Mouse (Mus musculus): ENCODE results near the gene Os9. TPM values are rescaled to one million over a fixed set of nuclear protein-coding genes. Genes with fewer than 3 reads are reported as not detected.
"Not testable (repeated sequence)": the region's sequence is repeated elsewhere in the genome, so short reads cannot be mapped to it uniquely, and the experiment has no call there.

Os9 gene
- polyA plus RNA-seq, 1 experiment from 2014 or later = 81.4 TPM

DNA sequence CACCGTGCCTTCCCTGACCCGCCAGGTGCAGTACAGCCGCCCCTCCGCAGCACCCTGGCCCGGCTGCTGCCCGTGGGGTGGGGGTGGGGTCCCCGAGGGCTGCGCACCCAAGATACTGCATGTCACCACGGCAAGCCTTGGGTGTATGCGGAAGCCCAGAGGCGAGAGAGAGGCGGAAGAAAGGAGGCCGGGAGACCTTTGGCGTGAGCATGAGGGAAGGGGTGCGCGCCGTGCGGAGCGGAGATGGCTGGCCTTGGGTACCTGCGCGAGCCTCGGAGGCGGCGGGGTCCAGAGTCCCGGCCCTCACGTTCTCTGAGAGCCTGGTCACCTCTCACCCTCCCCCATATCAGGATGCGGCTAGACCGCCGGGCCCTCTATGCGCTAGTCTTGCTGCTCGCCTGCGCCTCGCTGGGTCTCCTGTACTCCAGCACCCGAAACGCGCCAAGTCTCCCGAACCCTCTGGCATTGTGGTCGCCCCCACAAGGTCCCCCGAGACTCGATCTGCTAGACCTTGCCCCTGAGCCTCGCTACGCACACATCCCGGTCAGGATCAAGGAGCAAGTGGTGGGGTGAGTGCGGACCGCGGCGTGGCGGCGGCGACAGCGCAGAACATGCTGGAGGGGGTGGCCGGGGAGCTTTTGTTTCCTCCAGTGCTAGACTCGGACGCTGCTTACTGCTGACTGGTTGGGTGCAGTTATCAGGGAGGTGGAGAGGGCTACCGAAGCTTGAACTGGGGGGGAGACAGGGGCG lies 44.9 kb upstream of the Os9 start:
- ATAC-seq (peak; percentile 51), DNase-seq (peak; percentile 67)
- Histone ChIP-seq H3K27ac (ENCODE audit: low read depth) (peak overlapping the region; percentile 95), H3K27me3 (ENCODE audit: insufficient read depth, low read length) (0 out of 2 replicates have a peak, but pooled peaks cover 3% of the 10 kb centered on the region), H3K9ac (replicated peaks) (peak overlapping the region; percentile 92), H3K36me3 (replicated peaks; ENCODE audit: insufficient read depth, low read length) (peaks cover 8% of the 10 kb centered on the region), H3K4me1 (ENCODE audit: insufficient read depth) (peaks cover 29% of the 10 kb centered on the region), H3K4me2 (ENCODE audit: low read depth, low read length) (peak overlapping the region; percentile 80), H3K9me3 (ENCODE audit: low read length) (no peaks in the 10 kb centered on the region), H3K4me3 (ENCODE audit: low read depth, low read length) (peak overlapping the region; percentile 66)
- WGBS (ENCODE audit: insufficient replicate concordance) = 1% methylated on average over 51 of the region's 56 CpGs
- TF ChIP-seq EP300 (IDR thresholded peaks at IDR 0.05; ENCODE audit: low read depth) (no peak), CTCF (IDR thresholded peaks at IDR 0.05; ENCODE audit: low read depth) (no peak)

DNA sequence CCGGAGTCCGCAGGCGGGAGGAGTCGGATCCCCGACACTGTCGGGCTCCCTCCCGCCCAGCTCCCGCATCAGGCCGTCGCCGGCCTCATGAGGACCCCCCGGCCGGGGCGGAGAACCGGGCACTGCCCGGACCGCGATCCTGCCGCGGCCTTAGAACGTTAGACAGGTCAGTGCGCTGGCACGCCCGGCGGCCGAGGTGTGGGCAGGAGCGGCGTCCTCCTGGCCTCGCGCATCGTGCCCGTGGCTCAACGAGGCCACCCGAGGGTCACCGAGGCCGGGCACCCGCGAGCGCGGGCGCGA lies 44.4 kb upstream of the Os9 start:
- Histone ChIP-seq H3K4me3 (ENCODE audit: low read depth, low read length) (peak overlapping the region; percentile 66), H3K4me2 (ENCODE audit: low read depth, low read length) (peak overlapping the region; percentile 80), H3K9ac (replicated peaks) (peak overlapping the region; percentile 92), H3K36me3 (replicated peaks; ENCODE audit: insufficient read depth, low read length) (peaks cover 8% of the 10 kb centered on the region), H3K9me3 (ENCODE audit: low read length) (no peaks in the 10 kb centered on the region), H3K4me1 (ENCODE audit: insufficient read depth) (peaks cover 24% of the 10 kb centered on the region), H3K27ac (ENCODE audit: low read depth) (peak overlapping the region; percentile 95), H3K27me3 (ENCODE audit: insufficient read depth, low read length) (0 out of 2 replicates have a peak, but pooled peaks cover 3% of the 10 kb centered on the region)
- TF ChIP-seq CTCF (IDR thresholded peaks at IDR 0.05; ENCODE audit: low read depth) (no peak), EP300 (IDR thresholded peaks at IDR 0.05; ENCODE audit: low read depth) (no peak)
- 0% methylated on average over 27 of the region's 42 CpGs for WGBS (ENCODE audit: insufficient replicate concordance)
- DNase-seq (no peak), ATAC-seq (peak; percentile 32)

DNA sequence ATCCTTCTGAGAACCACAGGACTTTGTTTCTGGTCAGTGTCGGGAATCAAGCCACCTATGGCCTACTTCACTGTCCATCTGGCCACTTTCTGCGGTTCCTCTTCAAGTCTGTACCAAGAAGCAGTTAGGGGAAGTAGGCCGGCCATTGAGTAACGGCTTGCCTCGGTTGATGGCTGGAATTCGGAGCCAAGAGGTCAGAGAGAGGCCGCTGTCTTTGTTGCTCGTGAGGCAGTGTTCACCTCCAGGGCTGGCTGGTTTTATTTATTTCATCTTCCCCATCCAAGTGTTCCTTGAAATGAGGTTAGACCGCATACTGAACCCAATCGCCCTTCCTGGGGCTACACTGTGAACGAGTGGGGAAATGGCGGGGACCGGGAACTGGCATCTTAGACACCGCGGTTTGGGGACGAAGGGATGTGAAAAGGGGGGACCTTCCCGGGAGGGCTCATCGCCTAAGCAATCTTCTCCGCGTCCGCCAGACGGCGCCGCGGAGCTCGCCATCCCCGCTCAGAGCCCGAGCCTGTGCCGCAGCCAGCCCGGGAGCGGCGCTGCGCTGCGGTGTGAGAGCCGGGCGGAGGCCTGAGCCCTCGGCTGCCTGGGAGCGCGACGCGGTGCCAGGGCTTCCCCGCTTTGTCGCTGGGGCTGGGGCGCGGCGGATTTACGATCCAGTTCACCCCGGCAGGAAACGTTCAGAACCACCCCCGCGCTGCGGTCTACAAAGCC lies 43.9 kb upstream of the Os9 start, which contains the start of gene B4galnt1:
TSS of gene B4galnt1 (plus strand) at position 595 of the 723 bp plus-strand sequence.
- no peak for TF ChIP-seq EP300 (IDR thresholded peaks at IDR 0.05; ENCODE audit: low read depth)
- TF ChIP-seq CTCF (IDR thresholded peaks at IDR 0.05; ENCODE audit: low read depth) = peak; percentile 91
- peak within 1 kb of the TSS; percentile 80 for H3K4me2 ChIP-seq (ENCODE audit: low read depth, low read length)
- 0 out of 2 replicates have a peak, but pooled peaks cover 3% of the 10 kb centered on the region for H3K27me3 ChIP-seq (ENCODE audit: insufficient read depth, low read length)
- peak; percentile 85 for DNase-seq
- H3K9me3 ChIP-seq (ENCODE audit: low read length) = no peaks in the 10 kb centered on the region
- WGBS (ENCODE audit: insufficient replicate concordance) = 2% methylated on average over 45 of the region's 52 CpGs
- peaks cover 20% of the 10 kb centered on the region for H3K4me1 ChIP-seq (ENCODE audit: insufficient read depth)
- H3K36me3 ChIP-seq (replicated peaks; ENCODE audit: insufficient read depth, low read length) = peaks cover 8% of the 10 kb centered on the region
- peak within 1 kb of the TSS; percentile 95 for H3K27ac ChIP-seq (ENCODE audit: low read depth)
- ATAC-seq = peak; percentile 82
- peak within 1 kb of the TSS; percentile 92 for H3K9ac ChIP-seq (replicated peaks)
- peak within 1 kb of the TSS; percentile 66 for H3K4me3 ChIP-seq (ENCODE audit: low read depth, low read length)

DNA sequence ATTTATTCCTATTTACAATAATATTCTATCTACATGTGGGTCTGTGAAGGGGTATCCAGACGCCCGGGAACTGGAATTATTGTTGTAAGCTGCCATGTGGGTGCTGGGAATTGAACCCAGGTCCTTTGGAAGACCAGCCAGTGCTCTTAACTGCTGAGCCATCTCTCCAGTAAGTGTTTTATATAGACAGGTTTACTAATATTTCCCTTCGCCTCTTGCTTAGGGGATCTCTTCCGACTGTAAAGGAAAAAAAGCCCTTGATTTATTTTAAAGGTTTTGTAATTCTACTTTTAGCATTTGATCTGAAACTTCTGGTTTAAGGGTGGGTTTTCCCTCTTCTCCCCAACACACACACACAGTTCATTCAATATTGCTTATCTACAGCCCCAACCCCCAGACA lies 43.3 kb upstream of the Os9 start:
- H3K4me2 ChIP-seq (ENCODE audit: low read depth, low read length) = peak overlapping the region; percentile 80
- 0 out of 2 replicates have a peak overlapping the region, but pooled peaks have one; percentile 66 for H3K4me3 ChIP-seq (ENCODE audit: low read depth, low read length)
- peaks cover 18% of the 10 kb centered on the region for H3K4me1 ChIP-seq (ENCODE audit: insufficient read depth)
- no peak for TF ChIP-seq EP300 (IDR thresholded peaks at IDR 0.05; ENCODE audit: low read depth)
- TF ChIP-seq CTCF (IDR thresholded peaks at IDR 0.05; ENCODE audit: low read depth) = no peak
- peaks cover 6% of the 10 kb centered on the region for H3K36me3 ChIP-seq (replicated peaks; ENCODE audit: insufficient read depth, low read length)
- WGBS (ENCODE audit: insufficient replicate concordance) = 78% methylated on average over 4 of the region's 4 CpGs
- ATAC-seq (no peak), DNase-seq (no peak)
- peak overlapping the region; percentile 95 for H3K27ac ChIP-seq (ENCODE audit: low read depth)
- 0 out of 2 replicates have a peak, but pooled peaks cover 3% of the 10 kb centered on the region for H3K27me3 ChIP-seq (ENCODE audit: insufficient read depth, low read length)
- H3K9ac ChIP-seq (replicated peaks) = peak overlapping the region; percentile 92; the same call in 1 of the 2 replicates
- H3K9me3 ChIP-seq (ENCODE audit: low read length) = no peaks in the 10 kb centered on the region

DNA sequence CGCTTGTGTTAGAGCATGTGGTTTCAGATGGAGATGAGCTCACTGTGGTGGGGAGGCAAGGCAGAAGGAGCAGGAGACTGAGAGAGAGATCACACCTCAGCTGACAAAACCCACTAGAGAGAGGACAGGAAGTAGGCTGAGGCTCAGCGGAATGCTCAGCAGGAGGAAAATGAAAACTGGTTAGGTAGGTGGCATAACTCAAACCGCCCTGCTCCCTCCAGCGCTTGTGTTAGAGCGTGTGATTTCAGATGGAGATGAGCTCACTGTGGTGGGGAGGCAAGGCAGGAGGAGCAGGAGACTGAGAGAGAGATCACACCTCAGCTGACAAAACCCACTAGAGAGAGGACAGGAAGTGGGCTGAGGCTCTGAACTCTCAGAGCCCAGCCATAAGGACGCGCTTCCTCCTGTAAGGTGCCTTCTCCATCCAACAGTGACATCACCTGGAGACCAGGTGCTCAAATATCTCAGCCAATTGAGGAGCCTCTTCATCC lies 41.9 kb upstream of the Os9 start:
- ATAC-seq; H3K9me3 ChIP-seq (ENCODE audit: low read length); H3K9ac ChIP-seq (replicated peaks); H3K4me3 ChIP-seq (ENCODE audit: low read depth, low read length); H3K4me2 ChIP-seq (ENCODE audit: low read depth, low read length); H3K36me3 ChIP-seq (replicated peaks; ENCODE audit: insufficient read depth, low read length); H3K27me3 ChIP-seq (ENCODE audit: insufficient read depth, low read length); DNase-seq: not testable (repeated sequence)
- H3K27ac ChIP-seq (ENCODE audit: low read depth) = 0 out of 2 replicates have a peak overlapping the region, but pooled peaks have one; percentile 29
- 42% methylated on average over 7 of the region's 7 CpGs for WGBS (ENCODE audit: insufficient replicate concordance)
- peaks cover 17% of the 10 kb centered on the region for H3K4me1 ChIP-seq (ENCODE audit: insufficient read depth)

DNA sequence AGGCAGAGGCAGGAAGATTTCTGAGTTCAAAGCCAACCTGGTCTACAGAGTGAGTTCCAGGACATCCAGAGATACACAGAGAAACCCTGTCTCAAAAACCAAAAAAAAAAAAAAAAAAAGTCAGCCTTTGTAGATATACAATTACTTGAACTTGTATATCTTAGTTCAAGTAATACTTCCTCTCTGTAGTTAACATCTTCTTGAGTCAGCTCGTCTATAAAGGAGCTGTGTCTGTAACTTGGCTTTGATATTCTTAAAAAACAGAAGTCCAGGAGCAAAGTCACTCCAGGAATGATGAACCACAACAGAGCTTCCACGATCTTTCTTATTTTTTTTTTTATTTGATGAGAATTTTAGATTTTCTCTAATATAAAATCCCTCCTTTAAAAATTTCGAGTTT lies 39.8 kb upstream of the Os9 start:
- Histone ChIP-seq H3K9me3 (ENCODE audit: low read length) (no peaks in the 10 kb centered on the region), H3K4me2 (ENCODE audit: low read depth, low read length) (no peak overlapping the region), H3K36me3 (replicated peaks; ENCODE audit: insufficient read depth, low read length) (no peaks in the 10 kb centered on the region), H3K9ac (replicated peaks) (no peak overlapping the region), H3K4me1 (ENCODE audit: insufficient read depth) (peaks cover 13% of the 10 kb centered on the region), H3K27me3 (ENCODE audit: insufficient read depth, low read length) (no peaks in the 10 kb centered on the region), H3K4me3 (ENCODE audit: low read depth, low read length) (no peak overlapping the region), H3K27ac (ENCODE audit: low read depth) (no peak overlapping the region)
- no peak for DNase-seq
- TF ChIP-seq EP300 (IDR thresholded peaks at IDR 0.05; ENCODE audit: low read depth) = no peak
- no peak for TF ChIP-seq CTCF (IDR thresholded peaks at IDR 0.05; ENCODE audit: low read depth)
- no peak for ATAC-seq
- WGBS (ENCODE audit: insufficient replicate concordance) = 46% methylated on average over 3 of the region's 3 CpGs
